22 mouse cellular contexts compared by ENCODE assay signal in the genomic region with DNA sequence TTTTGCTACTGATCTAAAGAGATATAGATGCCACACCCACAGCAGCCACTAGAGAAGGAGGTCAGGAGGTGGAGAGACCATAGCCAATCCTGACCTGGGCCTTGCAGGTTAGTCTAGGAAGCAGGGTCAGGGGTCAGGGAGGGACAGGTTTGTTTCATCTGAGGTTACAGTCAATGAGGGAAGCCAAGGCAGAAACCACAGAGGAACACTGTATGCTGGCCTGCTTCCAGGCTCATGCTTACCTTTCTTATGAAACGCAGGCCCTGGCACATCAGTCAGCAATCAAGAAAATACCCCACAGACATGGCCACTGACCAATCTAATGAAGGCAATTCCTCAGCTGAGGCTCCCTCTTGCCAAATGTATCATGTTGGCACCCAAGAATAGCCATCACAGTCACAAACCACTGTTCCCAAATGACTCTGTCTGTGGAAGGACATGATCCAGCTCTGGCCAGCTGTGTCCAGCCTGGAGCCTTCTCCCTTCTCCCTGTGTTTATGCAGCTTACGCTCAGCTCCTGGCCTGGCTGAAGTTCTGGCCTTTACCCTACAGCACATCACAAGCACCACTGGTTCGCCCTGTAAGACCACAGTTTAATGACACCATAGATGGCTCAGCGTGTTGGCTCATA.
"Had no signal": no experiment of that assay in that cellular context is flagged by ENCODE, and none has a peak within 500 bp of the region (broad histone marks: within the 10 kb centered on the region; RNA-seq: fewer than 3 reads in every experiment).

No protein-coding gene starts in this region.

- H3K36me3 ChIP-seq: intestine, embryonic 15.5 days; kidney, embryonic 15.5 days; limb, embryonic 10.5 days; limb, embryonic 13.5 days; neural tube, embryonic 12.5 days; neural tube, embryonic 15.5 days; stomach, embryonic 15.5 days had no signal

- H3K4me3 ChIP-seq: intestine, embryonic 15.5 days; kidney, embryonic 15.5 days; layer of hippocampus, adult 2 months; limb, embryonic 10.5 days; limb, embryonic 13.5 days; megakaryocyte, embryonic 14.5 days; neural tube, embryonic 12.5 days; neural tube, embryonic 15.5 days; stomach, embryonic 15.5 days had no signal

- H3K27me3 ChIP-seq: intestine, embryonic 15.5 days; kidney, embryonic 15.5 days; limb, embryonic 13.5 days; neural tube, embryonic 12.5 days; neural tube, embryonic 15.5 days; stomach, embryonic 15.5 days had no signal

- ATAC-seq: intestine, embryonic 15.5 days; liver, postnatal 0 days had no signal

- H3K9me3 ChIP-seq: intestine, embryonic 15.5 days; kidney, embryonic 15.5 days; limb, embryonic 10.5 days; limb, embryonic 13.5 days; neural tube, embryonic 12.5 days; neural tube, embryonic 15.5 days; stomach, embryonic 15.5 days had no signal

- DNase-seq: kidney, adult 11 months; kidney, adult 8-10 months; kidney, postnatal 10 days; layer of hippocampus, adult 9-11 months; liver, postnatal 0 days; midbrain, embryonic 14.5 days; right cerebral cortex, adult 18-20 months; right cerebral cortex, postnatal 25 days; spleen, adult 18-20 months; thymus, postnatal 25 days had no signal

- H3K27ac ChIP-seq: intestine, embryonic 15.5 days; kidney, embryonic 15.5 days; layer of hippocampus, adult 2 months; limb, embryonic 10.5 days; limb, embryonic 13.5 days; liver, embryonic 14.5 days; neural tube, embryonic 12.5 days; neural tube, embryonic 15.5 days; stomach, embryonic 15.5 days had no signal

- H3K4me1 ChIP-seq: intestine, embryonic 15.5 days; kidney, embryonic 15.5 days; limb, embryonic 10.5 days; limb, embryonic 13.5 days; megakaryocyte, embryonic 14.5 days; neural tube, embryonic 12.5 days; neural tube, embryonic 15.5 days; stomach, embryonic 15.5 days had no signal

- H3K4me2 ChIP-seq: intestine, embryonic 15.5 days; kidney, embryonic 15.5 days; limb, embryonic 13.5 days; liver, embryonic 11.5 days; midbrain, embryonic 11.5 days; neural tube, embryonic 12.5 days; neural tube, embryonic 15.5 days; stomach, embryonic 15.5 days had no signal

- H3K9ac ChIP-seq: intestine, embryonic 15.5 days; kidney, embryonic 15.5 days; limb, embryonic 13.5 days; liver, embryonic 14.5 days; liver, postnatal 0 days; neural tube, embryonic 12.5 days; neural tube, embryonic 15.5 days; stomach, embryonic 15.5 days had no signal
